Mouse (Mus musculus) stomach, embryonic 15.5 days (tissue): ENCODE measurements around the gene Cnih1. TPM values are rescaled to one million over a fixed set of nuclear protein-coding genes. Genes with fewer than 3 reads are reported as not detected.
"Not testable (repeated sequence)": the region's sequence is repeated elsewhere in the genome, so short reads cannot be mapped to it uniquely, and the experiment has no call there.

ENCODE experiments used
- ATAC-seq: fragments of 200-750 bp; cut with Nextera tagmentation; 2 replicates; pipeline ENCODE4 v1.8.0; 2017; ENCODE audit warnings: low read depth, moderate number of reproducible peaks, moderate TSS enrichment; ENCODE audit not compliant: insufficient read depth, low FRiP score
- H3K27ac ChIP-seq: fragments of 300-500 bp; sonication (generic); 2 replicates; pipeline ENCODE4 v1.5.1; 2015; ENCODE audit warnings: mild to moderate bottlenecking, inconsistent platforms
- H3K27me3 ChIP-seq: fragments of 300-500 bp; sonication (generic); replicated peaks from 2 replicates; pipeline ENCODE4 v1.6.1; 2015; ENCODE audit warnings: inconsistent platforms
- H3K36me3 ChIP-seq: fragments of 300-500 bp; sonication (generic); 2 replicates; pipeline ENCODE4 v1.6.1; 2015; ENCODE audit warnings: inconsistent platforms
- H3K4me1 ChIP-seq: fragments of 300-500 bp; sonication (generic); 2 replicates; pipeline ENCODE4 v1.6.1; 2015; ENCODE audit warnings: inconsistent platforms
- H3K4me2 ChIP-seq: fragments of 300-500 bp; sonication (generic); 2 replicates; pipeline ENCODE4 v1.6.1; 2015; ENCODE audit warnings: mild to moderate bottlenecking, inconsistent platforms
- H3K4me3 ChIP-seq: fragments of 300-500 bp; sonication (generic); replicated peaks from 2 replicates; pipeline ENCODE4 v1.5.1; 2015; ENCODE audit warnings: inconsistent platforms
- H3K9ac ChIP-seq: fragments of 300-500 bp; sonication (generic); 2 replicates; pipeline ENCODE4 v1.6.1; 2015; ENCODE audit warnings: inconsistent platforms
- H3K9me3 ChIP-seq: fragments of 300-500 bp; sonication (generic); 2 replicates; pipeline ENCODE4 v1.6.1; 2016; ENCODE audit warnings: inconsistent platforms
- WGBS: fragments of 180-500 bp; shearing (Covaris S2); methylation state at CpG from one replicate; pipeline ENCODE4 v1.1.7; 2015; 5-methylcytosine and 5-hydroxymethylcytosine counted together
- polyA plus RNA-seq: library from polyadenylated mRNA; unstranded; fragments of >200 nt; fragmentation: Nextera tagmentation; extraction: Ambion mirVana; gene quantifications from 2 replicates; pipeline ENCODE4 v1.2.1, GENCODE M21; 2015

Gene Cnih1
- polyA plus RNA-seq, result 186 and 187 TPM in 2 replicates

DNA sequence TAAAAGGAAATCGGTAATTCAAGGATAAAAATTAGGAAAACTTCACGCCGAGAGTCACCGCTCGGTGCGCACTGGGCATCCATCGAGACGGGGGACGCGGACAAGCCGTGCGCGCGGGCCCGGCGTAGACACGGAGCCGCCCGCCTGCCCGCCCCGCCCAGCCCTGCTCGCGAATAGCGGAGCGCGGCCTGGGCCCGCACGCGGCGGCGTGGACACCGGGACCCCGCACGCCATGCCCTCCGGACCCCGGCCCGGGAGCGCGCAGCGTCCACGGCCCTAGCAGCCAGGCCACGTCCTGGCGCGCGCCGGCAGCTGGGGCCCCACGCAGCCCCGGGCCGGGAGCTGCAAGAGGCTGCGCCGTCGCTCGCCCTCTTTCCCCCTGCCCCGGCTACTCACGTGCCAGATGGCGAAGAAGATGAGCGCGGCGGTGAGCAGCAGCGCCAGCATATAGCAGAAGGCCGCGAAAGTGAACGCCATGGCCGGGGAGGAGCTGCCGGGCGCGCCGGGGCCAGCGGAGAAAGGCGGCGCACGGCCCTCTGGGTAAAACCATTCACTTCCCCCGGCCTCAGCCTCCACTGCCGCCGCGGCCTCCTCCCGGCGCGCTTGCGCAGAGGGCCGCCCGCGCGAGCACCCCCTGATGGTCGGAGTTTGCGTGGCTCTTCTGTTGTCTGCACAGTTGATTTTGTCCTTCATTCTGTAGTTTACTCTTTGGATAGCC is at the start of gene Cnih1:
Gene Cnih1 (minus strand): TSS at position 625 of the 718 bp plus-strand sequence.
- Histone ChIP-seq H3K4me3 (peak within 1 kb of the TSS; percentile 76), H3K4me2 (peak within 1 kb of the TSS; percentile 57), H3K9ac (peak within 1 kb of the TSS; percentile 78), H3K4me1 (0 out of 2 replicates have a peak, but pooled peaks cover 8% of the 10 kb centered on the region), H3K36me3 (0 out of 2 replicates have a peak, but pooled peaks cover 5% of the 10 kb centered on the region), H3K27ac (peak within 1 kb of the TSS; percentile 95), H3K27me3 (no peaks in the 10 kb centered on the region), H3K9me3 (no peaks in the 10 kb centered on the region)
- under 1% methylated on average over 84 of the region's 86 CpGs for WGBS
- ATAC-seq, result peak; percentile 96

DNA sequence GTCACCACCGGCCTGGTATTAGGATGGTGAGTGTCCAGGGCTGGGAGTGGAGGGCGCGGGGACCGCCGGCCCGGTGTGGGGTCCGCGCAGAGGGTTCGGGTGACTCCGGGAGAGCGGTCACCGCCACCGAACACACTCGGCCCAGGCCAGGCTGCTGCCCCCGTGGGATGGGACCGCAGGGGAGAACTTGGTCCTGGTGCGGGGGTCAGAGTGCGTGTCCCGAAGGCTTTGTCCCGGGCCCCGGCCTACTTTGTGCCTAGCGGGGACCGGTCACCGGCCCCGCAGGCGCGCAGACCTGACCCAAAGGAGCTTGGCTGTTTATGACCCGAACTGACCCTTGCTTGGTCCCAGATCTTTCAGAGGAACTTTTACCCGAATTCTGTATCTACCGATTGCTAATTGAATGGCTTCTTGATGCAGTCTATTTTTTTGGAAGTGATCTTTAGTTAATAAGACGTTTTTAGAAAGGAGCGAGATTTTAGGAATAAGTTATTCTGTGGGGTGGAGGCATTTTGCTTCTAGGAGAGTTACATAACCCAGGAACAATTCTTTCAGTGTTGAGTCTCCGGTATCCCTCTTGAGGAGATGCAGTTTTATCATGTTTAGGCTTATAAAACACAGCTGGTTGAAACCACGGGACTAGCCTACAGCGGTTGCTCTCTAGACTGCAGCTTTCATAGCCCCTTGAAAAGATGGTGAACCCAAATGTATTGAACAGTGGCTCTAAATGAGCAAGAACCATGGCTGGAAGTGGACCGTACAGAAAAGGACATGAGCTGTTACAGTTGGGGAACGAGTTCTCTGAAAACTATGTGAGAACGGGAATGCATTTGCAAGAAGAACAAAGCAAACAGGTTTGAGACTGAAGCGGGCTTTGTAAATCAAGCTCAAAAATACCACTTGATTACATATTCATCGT is 44.4 kb upstream of the Cnih1 start:
- 7% methylated on average over 39 of the region's 40 CpGs for WGBS
- Histone ChIP-seq H3K27me3 (no peaks in the 10 kb centered on the region), H3K4me1 (no peaks in the 10 kb centered on the region), H3K36me3 (no peaks in the 10 kb centered on the region), H3K4me3 (peak overlapping the region; percentile 70), H3K9me3 (no peaks in the 10 kb centered on the region), H3K9ac (peak overlapping the region; percentile 43), H3K4me2 (peak overlapping the region; percentile 77), H3K27ac (0 out of 2 replicates have a peak overlapping the region, but pooled peaks have one; percentile 69)
- ATAC-seq, result no peak; the same call in 1 of the 2 replicates

DNA sequence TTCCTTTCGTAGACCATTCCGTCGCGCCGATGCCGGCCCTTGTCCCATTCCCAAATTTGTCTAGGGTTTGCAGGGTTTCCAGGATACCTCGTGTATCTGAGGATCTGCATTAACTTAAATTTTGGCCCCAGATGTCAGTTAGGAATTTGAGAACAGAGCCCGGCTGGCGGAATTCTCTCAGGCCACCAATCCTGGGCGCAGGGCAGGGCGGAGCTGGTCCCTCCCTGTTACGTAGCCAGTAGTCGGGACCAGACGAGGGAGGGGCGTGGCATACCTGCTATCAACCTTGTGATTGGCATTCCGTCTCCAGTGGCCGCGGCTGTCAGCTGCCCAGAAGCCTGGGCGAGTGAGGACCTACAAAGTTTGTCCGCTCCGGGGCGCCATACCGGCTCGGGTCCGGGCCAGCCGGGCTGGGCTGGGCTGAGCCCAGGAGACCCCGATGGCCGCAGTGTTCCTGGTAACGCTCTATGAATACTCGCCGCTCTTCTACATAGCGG is 43.7 kb upstream of the Cnih1 start, which contains the start of gene Cgrrf1:
Gene Cgrrf1 (plus strand): TSS at position 289 of the 497 bp plus-strand sequence.
- Histone ChIP-seq H3K9ac (peak within 1 kb of the TSS; percentile 43), H3K27ac (peak within 1 kb of the TSS; percentile 69), H3K4me2 (peak within 1 kb of the TSS; percentile 77), H3K4me1 (no peaks in the 10 kb centered on the region), H3K36me3 (no peaks in the 10 kb centered on the region), H3K4me3 (peak within 1 kb of the TSS; percentile 70), H3K9me3 (no peaks in the 10 kb centered on the region), H3K27me3 (no peaks in the 10 kb centered on the region)
- ATAC-seq, result peak; percentile 99
- WGBS, result 0% methylated on average over 32 of the region's 32 CpGs

DNA sequence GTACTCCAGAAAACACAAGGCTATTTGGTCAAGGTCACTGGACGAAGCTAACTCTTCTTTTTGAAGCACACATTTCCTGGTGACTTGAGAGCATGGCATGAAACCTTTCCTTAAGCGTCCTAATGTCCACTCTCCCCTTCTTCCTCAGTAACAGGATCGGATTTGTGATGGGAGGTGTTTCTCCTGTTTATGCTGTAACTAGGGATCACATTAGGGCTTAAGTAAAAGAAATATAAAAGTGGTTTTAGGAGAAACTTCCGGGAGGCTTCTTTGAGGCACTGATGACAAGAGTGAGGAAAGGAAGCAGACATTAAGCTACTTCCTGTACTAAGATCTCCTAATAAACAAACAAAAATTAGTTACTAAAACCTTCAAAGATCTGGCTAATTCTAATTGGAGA is 43.1 kb upstream of the Cnih1 start:
- Histone ChIP-seq H3K27me3 (no peaks in the 10 kb centered on the region), H3K4me1 (no peaks in the 10 kb centered on the region), H3K4me3 (peak overlapping the region; percentile 70), H3K36me3 (no peaks in the 10 kb centered on the region), H3K9me3 (no peaks in the 10 kb centered on the region), H3K9ac (no peak overlapping the region), H3K27ac (peak overlapping the region; percentile 18), H3K4me2 (peak overlapping the region; percentile 77)
- no peak for ATAC-seq
- WGBS, result 3% methylated on average over 4 of the region's 4 CpGs

DNA sequence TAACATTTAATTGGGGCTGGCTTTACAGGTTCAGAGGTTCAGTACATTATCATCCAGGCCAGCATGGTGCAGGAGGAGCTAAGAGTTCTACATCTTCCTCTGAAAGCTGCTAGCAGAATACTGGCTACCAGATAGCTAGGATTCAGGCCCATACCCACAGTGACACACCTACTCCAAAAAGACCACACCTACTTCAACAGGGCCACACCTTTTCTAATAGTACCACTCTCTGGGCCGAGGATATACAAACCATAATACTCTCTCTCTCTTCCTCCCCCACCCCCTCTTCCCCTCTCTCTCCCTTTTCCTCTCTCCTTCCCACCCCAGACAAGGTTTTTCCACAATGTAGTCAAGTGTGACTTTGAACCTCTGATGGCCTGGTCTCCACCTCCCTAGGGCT is 39.2 kb upstream of the Cnih1 start:
- no peaks in the 10 kb centered on the region for H3K36me3 ChIP-seq
- no peaks in the 10 kb centered on the region for H3K4me1 ChIP-seq
- no peaks in the 10 kb centered on the region for H3K27me3 ChIP-seq
- no peak for ATAC-seq
- no peak overlapping the region for H3K4me3 ChIP-seq
- no peak overlapping the region for H3K9ac ChIP-seq
- WGBS, result 41% methylated on average over 1 of the region's 1 CpGs
- no peaks in the 10 kb centered on the region for H3K9me3 ChIP-seq
- H3K4me2 ChIP-seq, result no peak overlapping the region
- no peak overlapping the region for H3K27ac ChIP-seq

DNA sequence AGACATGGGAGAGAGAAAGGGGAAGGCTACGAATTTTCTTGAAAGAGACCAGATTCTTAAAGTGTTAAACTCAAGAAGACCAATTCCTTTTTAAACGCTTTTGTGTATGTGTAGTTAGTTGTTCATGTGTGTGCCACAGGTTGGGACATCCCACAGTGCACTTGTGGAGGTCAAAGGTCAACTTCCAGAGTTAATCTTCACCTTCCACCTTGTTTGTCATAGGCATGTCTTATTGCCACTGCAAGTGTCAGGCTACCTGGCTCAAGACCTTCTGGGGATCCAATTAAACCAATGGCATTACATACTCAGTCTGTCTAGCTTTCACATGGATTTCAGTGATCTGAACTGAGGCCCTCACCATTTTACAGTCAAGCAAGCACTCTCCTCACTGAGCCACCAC is 35.8 kb upstream of the Cnih1 start:
- Histone ChIP-seq H3K27ac (no peak overlapping the region), H3K4me3 (no peak overlapping the region), H3K27me3 (no peaks in the 10 kb centered on the region), H3K4me2 (no peak overlapping the region), H3K4me1 (peaks cover 12% of the 10 kb centered on the region), H3K36me3 (no peaks in the 10 kb centered on the region), H3K9me3 (no peaks in the 10 kb centered on the region), H3K9ac (no peak overlapping the region)
- ATAC-seq, result no peak
- 69% methylated on average over 2 of the region's 2 CpGs for WGBS

DNA sequence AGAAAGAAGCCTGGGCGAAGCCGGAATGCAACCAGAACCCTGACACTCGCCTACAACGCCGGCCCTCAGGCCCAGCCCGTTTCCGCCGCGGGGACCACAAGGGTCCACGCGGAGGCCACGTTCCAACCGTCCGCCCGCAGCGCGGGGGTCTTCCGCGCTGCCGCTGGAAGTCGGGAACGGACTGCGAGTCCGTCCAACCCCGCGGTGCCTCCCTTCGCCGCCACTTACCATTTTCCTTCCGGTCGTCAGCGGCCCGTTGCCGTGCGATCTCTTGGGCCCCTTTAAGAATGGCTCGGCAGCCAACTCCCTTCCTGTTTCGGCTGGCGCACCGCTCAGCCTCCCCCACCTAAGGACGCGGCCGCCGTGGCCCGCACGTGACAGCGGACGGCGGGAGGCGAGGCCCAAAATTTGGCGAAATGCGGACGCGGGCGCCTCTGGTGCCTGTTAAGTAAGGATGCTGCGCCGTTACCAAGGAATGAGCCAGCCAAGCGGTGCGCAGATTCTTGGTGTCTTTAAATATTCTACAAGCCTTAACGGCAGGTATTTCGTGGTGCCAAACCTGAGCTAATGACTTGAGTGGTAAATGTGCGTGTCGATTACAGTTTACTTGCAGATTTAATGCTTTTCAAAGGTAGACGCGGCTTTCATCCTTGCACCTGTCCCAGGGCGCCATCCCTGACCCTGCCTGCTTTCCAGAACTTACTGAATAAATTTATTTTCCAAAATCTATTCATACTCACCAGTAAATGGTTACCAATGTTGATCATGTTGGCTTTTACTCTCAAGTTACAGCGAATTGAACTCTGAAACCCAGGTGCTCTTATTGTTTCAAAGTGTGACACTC is 33.9 kb upstream of the Cnih1 start, which contains the start of gene Gmfb:
Gene Gmfb (minus strand): TSS at position 370 of the 844 bp plus-strand sequence.
- Histone ChIP-seq H3K27ac (peak within 1 kb of the TSS; percentile 90), H3K9me3 (no peaks in the 10 kb centered on the region), H3K4me3 (peak within 1 kb of the TSS; percentile 82), H3K4me1 (peaks cover 12% of the 10 kb centered on the region), H3K4me2 (peak within 1 kb of the TSS; percentile 77), H3K9ac (peak within 1 kb of the TSS; percentile 55), H3K36me3 (0 out of 2 replicates have a peak, but pooled peaks cover under 1% of the 10 kb centered on the region), H3K27me3 (no peaks in the 10 kb centered on the region)
- peak; percentile 93 for ATAC-seq
- under 1% methylated on average over 65 of the region's 65 CpGs for WGBS

DNA sequence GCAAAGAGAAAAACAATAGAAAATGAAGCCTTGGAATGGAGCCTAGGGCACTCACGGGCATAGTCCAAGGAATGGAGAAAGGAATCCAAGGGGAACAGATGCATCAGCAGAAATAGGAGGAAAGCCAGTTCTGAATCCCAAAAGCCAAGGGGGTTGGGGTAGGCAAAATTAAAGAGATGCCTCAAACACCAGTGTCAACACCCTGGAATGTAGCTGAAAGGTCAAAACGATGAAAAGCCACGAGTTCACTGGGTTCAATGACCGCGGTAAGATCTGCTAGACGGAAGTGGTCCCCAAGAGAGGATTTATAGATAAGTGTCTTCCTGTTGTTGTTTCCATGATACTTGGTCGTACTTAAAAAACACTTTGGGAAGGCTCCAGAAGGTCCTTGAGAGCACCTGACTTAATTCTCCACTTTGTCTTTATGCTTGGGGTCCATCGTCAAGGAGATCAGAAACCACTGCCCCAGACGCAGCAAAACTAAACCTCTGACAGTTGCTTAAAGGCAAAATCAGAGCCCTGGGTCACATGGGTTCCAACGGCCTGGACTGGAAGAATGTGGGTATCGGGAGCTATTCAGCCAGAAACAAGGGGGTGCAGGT is 33.2 kb upstream of the Cnih1 start:
- peak overlapping the region; percentile 77 for H3K4me2 ChIP-seq
- H3K27me3 ChIP-seq, result no peaks in the 10 kb centered on the region
- ATAC-seq, result peak; percentile 12
- peak overlapping the region; percentile 55 for H3K9ac ChIP-seq
- H3K27ac ChIP-seq, result peak overlapping the region; percentile 90
- peaks cover 12% of the 10 kb centered on the region for H3K4me1 ChIP-seq
- H3K4me3 ChIP-seq, result peak overlapping the region; percentile 82
- under 1% methylated on average over 11 of the region's 11 CpGs for WGBS
- 0 out of 2 replicates have a peak, but pooled peaks cover 5% of the 10 kb centered on the region for H3K36me3 ChIP-seq
- no peaks in the 10 kb centered on the region for H3K9me3 ChIP-seq

DNA sequence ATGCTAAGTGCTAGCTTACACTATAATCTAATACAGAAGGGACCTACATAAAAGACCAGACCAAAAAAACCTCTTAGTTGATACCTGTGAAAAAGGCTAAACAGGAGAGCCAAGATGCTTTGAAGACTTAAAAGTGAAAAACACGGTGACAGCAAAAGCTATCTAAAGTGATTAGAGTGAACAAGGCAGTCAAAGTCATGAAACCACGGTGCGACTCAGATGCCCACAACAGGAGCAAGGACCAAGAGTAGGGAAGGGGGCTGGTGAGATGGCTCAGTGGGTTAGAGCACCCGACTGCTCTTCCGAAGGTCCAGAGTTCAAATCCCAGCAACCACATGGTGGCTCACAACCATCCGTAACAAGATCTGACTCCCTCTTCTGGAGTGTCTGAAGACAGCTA is 31.8 kb upstream of the Cnih1 start:
- H3K27me3 ChIP-seq, H3K4me2 ChIP-seq, ATAC-seq, H3K4me3 ChIP-seq, H3K36me3 ChIP-seq, H3K9me3 ChIP-seq, H3K27ac ChIP-seq, H3K9ac ChIP-seq: not testable (repeated sequence)
- peaks cover 12% of the 10 kb centered on the region for H3K4me1 ChIP-seq
- 89% methylated on average over 5 of the region's 6 CpGs for WGBS

DNA sequence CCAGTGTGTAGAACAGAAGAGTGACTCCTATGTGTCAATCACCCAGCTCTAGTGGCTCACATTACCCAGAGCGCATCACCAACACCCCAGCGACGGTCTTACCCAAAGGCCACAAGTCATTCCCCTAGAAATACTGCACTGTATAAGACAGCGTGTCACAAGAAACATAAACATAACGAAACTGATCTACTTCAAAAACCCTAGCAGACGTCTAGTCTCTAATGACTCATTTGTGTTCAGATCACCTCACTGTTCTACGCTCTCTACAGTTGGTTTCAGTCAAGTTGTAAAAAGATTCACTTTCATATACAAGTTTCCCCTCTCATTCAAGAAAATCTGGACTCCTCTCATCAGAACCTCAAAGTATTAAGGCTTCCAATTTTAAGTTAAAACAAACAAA is 30.5 kb upstream of the Cnih1 start:
- no peaks in the 10 kb centered on the region for H3K9me3 ChIP-seq
- H3K4me2 ChIP-seq, result no peak overlapping the region
- no peak overlapping the region for H3K27ac ChIP-seq
- WGBS, result 82% methylated on average over 7 of the region's 7 CpGs
- H3K27me3 ChIP-seq, result no peaks in the 10 kb centered on the region
- H3K4me1 ChIP-seq, result peaks cover 12% of the 10 kb centered on the region
- no peak for ATAC-seq
- H3K4me3 ChIP-seq, result no peak overlapping the region
- peaks cover 14% of the 10 kb centered on the region for H3K36me3 ChIP-seq
- no peak overlapping the region for H3K9ac ChIP-seq
